Mouse (Mus musculus): ENCODE results near the gene Polr1d. TPM values are rescaled to one million over a fixed set of nuclear protein-coding genes. Genes with fewer than 3 reads are reported as not detected.

The Polr1d gene
- polyA plus RNA-seq, 1 experiment from 2014 or later, result 71.8 TPM

Other genes starting within 250 kb of the Polr1d start
- gene Rpl21, start 244.2 kb upstream of the Polr1d start, polyA plus RNA-seq (2018), result 497 to 698 TPM (median 498 TPM) in 3 replicates
- not detected in 3 replicates for gene Rasl11a, start 232.0 kb upstream of the Polr1d start, polyA plus RNA-seq (2018)
- gene Gtf3a, start 128.4 kb upstream of the Polr1d start, polyA plus RNA-seq (2018), result 33.8 to 46.2 TPM (median 44.9 TPM) in 3 replicates
- gene Mtif3, start 113.2 kb upstream of the Polr1d start, polyA plus RNA-seq (2018), result 17.5 to 31.4 TPM (median 20.0 TPM) in 3 replicates
- 7.4 to 9.6 TPM (median 8.7 TPM) in 3 replicates for gene Lnx2, start 464 bp upstream of the Polr1d start, polyA plus RNA-seq (2018)
- gene Gsx1, start 111.6 kb downstream of the Polr1d start, polyA plus RNA-seq (2018), result not detected in 3 replicates
- gene Pdx1, start 192.9 kb downstream of the Polr1d start, polyA plus RNA-seq (2018), result not detected in 3 replicates
- gene Cdx2, start 230.2 kb downstream of the Polr1d start, polyA plus RNA-seq (2018), result not detected in 3 replicates
- not detected in 3 replicates for gene Urad, start 245.4 kb downstream of the Polr1d start, polyA plus RNA-seq (2018)

Data from macrophage (primary cell).